Mouse (Mus musculus) heart, embryonic 14.5 days (tissue): ENCODE data around the gene Eef1a1. TPM values are rescaled to one million over a fixed set of nuclear protein-coding genes. Genes with fewer than 3 reads are reported as not detected.
"Not testable (repeated sequence)": the region's sequence is repeated elsewhere in the genome, so short reads cannot be mapped to it uniquely, and the experiment has no call there.

Source experiments
- ATAC-seq: fragments of 200-750 bp; cut with Nextera tagmentation; 2 replicates; pipeline ENCODE4 v1.8.0; 2017; ENCODE audit warnings: low read depth, moderate TSS enrichment; ENCODE audit not compliant: insufficient number of reproducible peaks, insufficient read depth, low FRiP score
- H3K27ac ChIP-seq, 2 experiments: fragments of 200-500 bp in 1 of 2; fragments of 300-500 bp in 1 of 2; sonication (generic) in 1 of 2; replicated peaks in 1 of 2; 2 replicates each; pipeline ENCODE4 v1.5.1; 2012 to 2014; ENCODE audit warnings: low read depth in 2 of 2, low read length in 2 of 2, control low read depth in 1 of 2, mild to moderate bottlenecking in 1 of 2, mixed read lengths in 1 of 2; ENCODE audit not compliant: control insufficient read depth in 1 of 2, insufficient read depth in 1 of 2
- H3K27me3 ChIP-seq: fragments of 300-500 bp; sonication (generic); 2 replicates; pipeline ENCODE4 v1.6.1; 2014; ENCODE audit warnings: mild to moderate bottlenecking, low read length, control low read depth; ENCODE audit not compliant: control insufficient read depth, insufficient read depth
- H3K36me3 ChIP-seq: fragments of 300-500 bp; sonication (generic); 2 replicates; pipeline ENCODE4 v1.6.1; 2014; ENCODE audit warnings: mild to moderate bottlenecking, control low read depth, low read length, mixed read lengths; ENCODE audit not compliant: control insufficient read depth, insufficient read depth
- H3K4me1 ChIP-seq, 2 experiments: fragments of 200-500 bp in 1 of 2; fragments of 300-500 bp in 1 of 2; sonication (generic) in 1 of 2; 2 replicates each; pipeline ENCODE4 v1.6.1; 2012 to 2014; ENCODE audit warnings: low read length in 2 of 2, control low read depth in 1 of 2, mixed read lengths in 1 of 2; ENCODE audit not compliant: control insufficient read depth in 2 of 2, insufficient read depth in 2 of 2
- H3K4me2 ChIP-seq: fragments of 300-500 bp; sonication (generic); 2 replicates; pipeline ENCODE4 v1.6.1; 2014; ENCODE audit warnings: mild to moderate bottlenecking, low read length
- H3K4me3 ChIP-seq, 2 experiments: fragments of 200-500 bp in 1 of 2; fragments of 300-500 bp in 1 of 2; sonication (generic) in 1 of 2; 2 replicates each; pipeline ENCODE4 v1.5.1; 2012 to 2014; ENCODE audit warnings: low read length in 2 of 2, mild to moderate bottlenecking in 2 of 2, control low read depth in 1 of 2, low read depth in 1 of 2, moderate library complexity in 1 of 2; ENCODE audit not compliant: control insufficient read depth in 1 of 2, insufficient read depth in 1 of 2
- H3K9ac ChIP-seq: fragments of 300-500 bp; sonication (generic); 2 replicates; pipeline ENCODE4 v1.6.1; 2014; ENCODE audit warnings: mild to moderate bottlenecking, low read length
- H3K9me3 ChIP-seq: fragments of 300-500 bp; sonication (generic); 2 replicates; pipeline ENCODE4 v1.6.1; 2016; ENCODE audit warnings: low read length, control low read depth; ENCODE audit not compliant: control insufficient read depth
- WGBS: fragments of 180-500 bp; shearing (Covaris S2); extraction: QIAGEN DNeasy Blood & Tissue Kit; methylation state at CpG from one replicate; pipeline ENCODE4 v1.1.7; 2014; 5-methylcytosine and 5-hydroxymethylcytosine counted together
- polyA plus RNA-seq: library from polyadenylated mRNA; unstranded; fragments of >200 nt; fragmentation: Nextera tagmentation; extraction: Ambion mirVana; gene quantifications from 2 replicates; pipeline ENCODE4 v1.2.1, GENCODE M21; 2014

Eef1a1 gene
- polyA plus RNA-seq, 1 experiment from 2014 or later, result 4,011 TPM

- H3K4me3 ChIP-seq, result peak overlapping the region; percentile 68 to 75
- H3K4me1 ChIP-seq, result peaks cover 3 to 24% of the 10 kb centered on the region in 2 experiments; a peak in 3 of 4 replicates
- peak overlapping the region; percentile 100 for H3K9ac ChIP-seq
- ATAC-seq, result peak; percentile 16
- no peaks in the 10 kb centered on the region for H3K27me3 ChIP-seq
- peak overlapping the region; percentile 96 to 98 for H3K27ac ChIP-seq
- peak overlapping the region; percentile 67 for H3K4me2 ChIP-seq
- under 1% methylated on average over 46 of the region's 46 CpGs for WGBS
- peaks cover 48% of the 10 kb centered on the region for H3K36me3 ChIP-seq
- H3K9me3 ChIP-seq, result no peaks in the 10 kb centered on the region
Observed at GRCm38 (mm10) chr9:78480706-78481358, 8.1 kb downstream of the Eef1a1 start.

- peak overlapping the region; percentile 68 to 75 for H3K4me3 ChIP-seq
- WGBS, result under 1% methylated on average over 13 of the region's 13 CpGs
- H3K4me1 ChIP-seq, result peaks cover 3 to 24% of the 10 kb centered on the region in 2 experiments; a peak in 3 of 4 replicates
- H3K9me3 ChIP-seq, H3K27me3 ChIP-seq, ATAC-seq: not testable (repeated sequence)
- peak overlapping the region; percentile 100 for H3K9ac ChIP-seq
- H3K36me3 ChIP-seq, result peaks cover 51% of the 10 kb centered on the region
- peak overlapping the region; percentile 67 for H3K4me2 ChIP-seq
- peak overlapping the region; percentile 96 to 98 for H3K27ac ChIP-seq
Observed at GRCm38 (mm10) chr9:78480227-78480626, 8.7 kb downstream of the Eef1a1 start.

GRCm38 (mm10) chr9:78479308-78479707, 9.6 kb downstream of the Eef1a1 start:
- ATAC-seq, H3K27me3 ChIP-seq, H3K9me3 ChIP-seq: not testable (repeated sequence)
- peak overlapping the region; percentile 67 for H3K4me2 ChIP-seq
- peak overlapping the region; percentile 8 to 68 for H3K4me3 ChIP-seq
- H3K4me1 ChIP-seq, result peaks cover 3 to 22% of the 10 kb centered on the region in 2 experiments; a peak in 3 of 4 replicates
- peak overlapping the region; percentile 100 for H3K9ac ChIP-seq
- peaks cover 55% of the 10 kb centered on the region for H3K36me3 ChIP-seq
- peak overlapping the region in 1 of 2 experiments; percentile 41; a peak in 1 of 4 replicates for H3K27ac ChIP-seq
- WGBS, result 20% methylated on average over 8 of the region's 8 CpGs

GRCm38 (mm10) chr9:78478009-78478605, 10.8 kb downstream of the Eef1a1 start:
- Histone ChIP-seq H3K4me2 (peak overlapping the region; percentile 27), H3K36me3 (peaks cover 67% of the 10 kb centered on the region), H3K27ac (0 out of 4 replicates have a peak overlapping the region, but pooled peaks have one; percentile 8 to 48), H3K4me1 (peaks cover 3 to 22% of the 10 kb centered on the region in 2 experiments; a peak in 3 of 4 replicates), H3K9ac (peak overlapping the region; percentile 16; the same call in 1 of the 2 replicates), H3K4me3 (peak overlapping the region in 1 of 2 experiments; percentile 9; a peak in 1 of 4 replicates)
- ATAC-seq, H3K9me3 ChIP-seq, H3K27me3 ChIP-seq: not testable (repeated sequence)
- WGBS, result 64% methylated on average over 1 of the region's 1 CpGs

- WGBS, result 9% methylated on average over 5 of the region's 5 CpGs
- no peak overlapping the region for H3K4me3 ChIP-seq
- ATAC-seq, result no peak
- peaks cover 0 to 14% of the 10 kb centered on the region in 2 experiments; a peak in 1 of 4 replicates for H3K4me1 ChIP-seq
- H3K9me3 ChIP-seq, result no peaks in the 10 kb centered on the region
- H3K9ac ChIP-seq, result no peak overlapping the region
- no peaks in the 10 kb centered on the region for H3K27me3 ChIP-seq
- H3K4me2 ChIP-seq, result no peak overlapping the region
- peaks cover 73% of the 10 kb centered on the region for H3K36me3 ChIP-seq
- peak overlapping the region in 1 of 2 experiments; percentile 48; a peak in 2 of 4 replicates for H3K27ac ChIP-seq
Observed at GRCm38 (mm10) chr9:78477021-78477551, 11.9 kb downstream of the Eef1a1 start.

- ATAC-seq, result no peak
- Histone ChIP-seq H3K9ac (no peak overlapping the region), H3K4me1 (peaks cover 0 to 14% of the 10 kb centered on the region in 2 experiments; a peak in 1 of 4 replicates), H3K9me3 (no peaks in the 10 kb centered on the region), H3K27me3 (no peaks in the 10 kb centered on the region), H3K4me3 (no peak overlapping the region), H3K36me3 (peaks cover 73% of the 10 kb centered on the region), H3K27ac (peak overlapping the region in 1 of 2 experiments; percentile 48; a peak in 2 of 4 replicates), H3K4me2 (no peak overlapping the region)
- WGBS, result 13% methylated on average over 1 of the region's 1 CpGs
Observed at GRCm38 (mm10) chr9:78476531-78477020, 12.4 kb downstream of the Eef1a1 start.

- no peak overlapping the region for H3K4me2 ChIP-seq
- H3K4me3 ChIP-seq, result no peak overlapping the region
- H3K9me3 ChIP-seq, result no peaks in the 10 kb centered on the region
- peaks cover 0 to 14% of the 10 kb centered on the region in 2 experiments; a peak in 1 of 4 replicates for H3K4me1 ChIP-seq
- WGBS, result 84% methylated on average over 4 of the region's 4 CpGs
- peaks cover 77% of the 10 kb centered on the region for H3K36me3 ChIP-seq
- H3K27me3 ChIP-seq, result no peaks in the 10 kb centered on the region
- no peak for ATAC-seq
- H3K9ac ChIP-seq, result no peak overlapping the region
- H3K27ac ChIP-seq, result no peak overlapping the region
Observed at GRCm38 (mm10) chr9:78475873-78476272, 13.1 kb downstream of the Eef1a1 start.
